Mouse (Mus musculus): Measurements from ENCODE around the gene Kcnip1. TPM values are rescaled to one million over a fixed set of nuclear protein-coding genes. Genes with fewer than 3 reads are reported as not detected.
A peak's percentile ranks its signal among the peaks of the same experiment; 100 is the strongest.

Gene Kcnip1
- polyA plus RNA-seq, 2 experiments = 0.10 to 0.25 TPM

- DNase-seq (ENCODE audit: low read depth in 3 of 3, low spot score in 3 of 3) (no peak), ATAC-seq (ENCODE audit: insufficient read depth) (no peak)
- H3K4me2 ChIP-seq (ENCODE audit: low read depth) = no peak overlapping the region
- no peaks in the 10 kb centered on the region for H3K27me3 ChIP-seq (ENCODE audit: control insufficient read depth, insufficient read depth, low read length)
- H3K27ac ChIP-seq = no peak overlapping the region
- H3K9ac ChIP-seq (replicated peaks) = no peak overlapping the region
- no peaks in the 10 kb centered on the region for H3K9me3 ChIP-seq (ENCODE audit: control insufficient read depth, low read length)
- no peak overlapping the region for H3K4me3 ChIP-seq (ENCODE audit: insufficient read depth in 1 of 2, low read depth in 2 of 2, low read length in 2 of 2)
- no peaks in the 10 kb centered on the region for H3K36me3 ChIP-seq (replicated peaks; ENCODE audit: control insufficient read depth, insufficient read depth, low read depth)
- TF ChIP-seq CTCF (IDR thresholded peaks at IDR 0.05; ENCODE audit: low read depth) (no peak), EP300 (IDR thresholded peaks at IDR 0.05; ENCODE audit: low read depth) (no peak)
- no peaks in the 10 kb centered on the region for H3K4me1 ChIP-seq (replicated peaks; ENCODE audit: control insufficient read depth in 2 of 2, insufficient read depth in 2 of 2, low read length in 1 of 2)
- WGBS (ENCODE audit: insufficient replicate concordance) = 39% methylated on average over 7 of the region's 7 CpGs
Observed at GRCm38 (mm10) chr11:33919826-33920225, 73.1 kb downstream of the Kcnip1 start.

DNA sequence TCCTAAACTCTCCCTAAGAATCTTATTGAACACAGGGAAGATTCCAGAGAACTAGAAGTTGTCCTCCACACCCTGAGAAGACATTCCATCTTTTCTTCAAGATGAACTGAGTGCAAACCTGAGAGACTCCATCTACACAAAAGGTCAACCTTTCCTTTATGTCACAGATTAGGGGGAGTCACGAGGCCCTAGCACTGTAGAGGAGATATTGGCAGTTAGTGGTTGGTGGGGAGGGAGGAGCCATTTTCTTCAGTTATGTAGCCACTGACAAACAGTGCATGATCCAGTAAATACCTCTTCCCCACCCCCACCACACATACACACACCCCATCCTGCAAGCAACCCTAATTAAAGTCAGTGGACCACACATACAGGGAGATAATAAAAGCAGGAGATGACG is 74.5 kb downstream of the Kcnip1 start:
- H3K4me1 ChIP-seq (replicated peaks; ENCODE audit: control insufficient read depth in 2 of 2, insufficient read depth in 2 of 2, low read length in 1 of 2) = no peaks in the 10 kb centered on the region
- H3K4me2 ChIP-seq (ENCODE audit: low read depth) = no peak overlapping the region
- H3K27ac ChIP-seq = no peak overlapping the region
- TF ChIP-seq EP300 (IDR thresholded peaks at IDR 0.05; ENCODE audit: low read depth) (no peak), CTCF (IDR thresholded peaks at IDR 0.05; ENCODE audit: low read depth) (no peak)
- no peak overlapping the region for H3K9ac ChIP-seq (replicated peaks)
- 29% methylated on average over 2 of the region's 2 CpGs for WGBS (ENCODE audit: insufficient replicate concordance)
- no peaks in the 10 kb centered on the region for H3K36me3 ChIP-seq (replicated peaks; ENCODE audit: control insufficient read depth, insufficient read depth, low read depth)
- no peaks in the 10 kb centered on the region for H3K9me3 ChIP-seq (ENCODE audit: control insufficient read depth, low read length)
- no peaks in the 10 kb centered on the region for H3K27me3 ChIP-seq (ENCODE audit: control insufficient read depth, insufficient read depth, low read length)
- H3K4me3 ChIP-seq (ENCODE audit: insufficient read depth in 1 of 2, low read depth in 2 of 2, low read length in 2 of 2) = no peak overlapping the region
- ATAC-seq (ENCODE audit: insufficient read depth) = no peak
- no peak for DNase-seq (ENCODE audit: low read depth in 3 of 3, low spot score in 3 of 3)

GRCm38 (mm10) chr11:33917574-33917973 is 75.4 kb downstream of the Kcnip1 start:
- Histone ChIP-seq H3K4me1 (replicated peaks; ENCODE audit: control insufficient read depth in 2 of 2, insufficient read depth in 2 of 2, low read length in 1 of 2) (no peaks in the 10 kb centered on the region), H3K9ac (replicated peaks) (no peak overlapping the region), H3K36me3 (replicated peaks; ENCODE audit: control insufficient read depth, insufficient read depth, low read depth) (no peaks in the 10 kb centered on the region), H3K4me3 (ENCODE audit: insufficient read depth in 1 of 2, low read depth in 2 of 2, low read length in 2 of 2) (no peak overlapping the region), H3K9me3 (ENCODE audit: control insufficient read depth, low read length) (no peaks in the 10 kb centered on the region), H3K27me3 (ENCODE audit: control insufficient read depth, insufficient read depth, low read length) (no peaks in the 10 kb centered on the region), H3K27ac (no peak overlapping the region), H3K4me2 (ENCODE audit: low read depth) (no peak overlapping the region)
- DNase-seq (ENCODE audit: low read depth in 3 of 3, low spot score in 3 of 3) (no peak), ATAC-seq (ENCODE audit: insufficient read depth) (no peak)
- TF ChIP-seq CTCF (IDR thresholded peaks at IDR 0.05; ENCODE audit: low read depth) (peak; percentile 97), EP300 (IDR thresholded peaks at IDR 0.05; ENCODE audit: low read depth) (no peak)
- WGBS (ENCODE audit: insufficient replicate concordance) = 22% methylated on average over 6 of the region's 6 CpGs

- Histone ChIP-seq H3K4me3 (ENCODE audit: insufficient read depth in 1 of 2, low read depth in 2 of 2, low read length in 2 of 2) (no peak overlapping the region), H3K9ac (replicated peaks) (no peak overlapping the region), H3K4me2 (ENCODE audit: low read depth) (no peak overlapping the region), H3K4me1 (replicated peaks; ENCODE audit: control insufficient read depth in 2 of 2, insufficient read depth in 2 of 2, low read length in 1 of 2) (peaks cover 0 to 4% of the 10 kb centered on the region in 2 experiments; a peak in 1 of 4 replicates), H3K36me3 (replicated peaks; ENCODE audit: control insufficient read depth, insufficient read depth, low read depth) (no peaks in the 10 kb centered on the region), H3K9me3 (ENCODE audit: control insufficient read depth, low read length) (no peaks in the 10 kb centered on the region), H3K27me3 (ENCODE audit: control insufficient read depth, insufficient read depth, low read length) (no peaks in the 10 kb centered on the region), H3K27ac (no peak overlapping the region)
- ATAC-seq (ENCODE audit: insufficient read depth) = no peak
- WGBS (ENCODE audit: insufficient replicate concordance) = 74% methylated on average over 12 of the region's 12 CpGs
- no peak for DNase-seq (ENCODE audit: low read depth in 3 of 3, low spot score in 3 of 3)
- no peak for TF ChIP-seq CTCF (IDR thresholded peaks at IDR 0.05; ENCODE audit: low read depth)
- no peak for TF ChIP-seq EP300 (IDR thresholded peaks at IDR 0.05; ENCODE audit: low read depth)
Observed at GRCm38 (mm10) chr11:33914216-33914615, 78.7 kb downstream of the Kcnip1 start.

- Histone ChIP-seq H3K9ac (replicated peaks) (no peak overlapping the region), H3K4me1 (replicated peaks; ENCODE audit: control insufficient read depth in 2 of 2, insufficient read depth in 2 of 2, low read length in 1 of 2) (peaks cover 0 to 4% of the 10 kb centered on the region in 2 experiments; a peak in 1 of 4 replicates), H3K4me3 (ENCODE audit: insufficient read depth in 1 of 2, low read depth in 2 of 2, low read length in 2 of 2) (no peak overlapping the region), H3K4me2 (ENCODE audit: low read depth) (no peak overlapping the region), H3K27me3 (ENCODE audit: control insufficient read depth, insufficient read depth, low read length) (no peaks in the 10 kb centered on the region), H3K36me3 (replicated peaks; ENCODE audit: control insufficient read depth, insufficient read depth, low read depth) (no peaks in the 10 kb centered on the region), H3K27ac (no peak overlapping the region), H3K9me3 (ENCODE audit: control insufficient read depth, low read length) (no peaks in the 10 kb centered on the region)
- ATAC-seq (ENCODE audit: insufficient read depth) (no peak), DNase-seq (ENCODE audit: low read depth in 3 of 3, low spot score in 3 of 3) (no peak)
- WGBS (ENCODE audit: insufficient replicate concordance) = 74% methylated on average over 7 of the region's 7 CpGs
- TF ChIP-seq EP300 (IDR thresholded peaks at IDR 0.05; ENCODE audit: low read depth) (no peak), CTCF (IDR thresholded peaks at IDR 0.05; ENCODE audit: low read depth) (no peak)
Observed at GRCm38 (mm10) chr11:33913061-33913460, 79.9 kb downstream of the Kcnip1 start.

All from liver, embryonic 14.5 days (tissue).